Mouse (Mus musculus): ENCODE data around the gene Tcf12. TPM values are rescaled to one million over a fixed set of nuclear protein-coding genes. Genes with fewer than 3 reads are reported as not detected.

The Tcf12 gene
- polyA plus RNA-seq, 1 experiment from 2014 or later: 227 TPM

DNA sequence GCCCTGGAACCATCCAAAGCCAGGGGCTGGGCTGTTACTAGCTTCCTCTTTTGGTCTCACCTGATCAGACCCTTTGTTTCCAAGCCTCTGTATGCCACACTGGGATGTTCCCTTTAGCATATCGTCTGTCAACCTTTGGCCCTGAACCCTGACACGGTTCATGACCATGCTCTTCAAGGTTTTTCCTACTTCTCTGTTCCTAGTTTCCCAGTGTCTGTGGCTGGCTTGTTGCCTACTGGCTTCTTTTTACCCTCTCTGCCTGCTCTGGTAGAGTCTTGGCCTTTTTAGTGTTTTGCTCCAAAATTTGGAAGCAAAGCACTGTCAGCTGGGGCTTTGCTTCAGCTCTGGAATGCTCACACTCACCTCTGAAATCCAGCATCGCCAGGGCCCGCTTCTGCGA, 281.3 kb downstream of the Tcf12 start:
- DNase-seq (ENCODE audit: low spot score): no peak
- no peaks in the 10 kb centered on the region for H3K27me3 ChIP-seq (ENCODE audit: control insufficient read depth, insufficient read depth, low read length)
- no peak overlapping the region for H3K4me3 ChIP-seq (ENCODE audit: low read depth, low read length)
- no peak overlapping the region for H3K9ac ChIP-seq (ENCODE audit: low read depth, low read length)
- no peak overlapping the region for H3K27ac ChIP-seq (ENCODE audit: low read depth, low read length)
- 79% methylated on average over 5 of the region's 5 CpGs for WGBS
- H3K4me1 ChIP-seq (replicated peaks; ENCODE audit: control insufficient read depth, insufficient read depth, low read length): peaks cover 2% of the 10 kb centered on the region; the same call in 1 of the 2 replicates
- ATAC-seq (ENCODE audit: low FRiP score): no peak
- no peaks in the 10 kb centered on the region for H3K36me3 ChIP-seq (ENCODE audit: control insufficient read depth, insufficient read depth, low read length)
- H3K9me3 ChIP-seq (ENCODE audit: control insufficient read depth, low read length): no peaks in the 10 kb centered on the region
- H3K4me2 ChIP-seq (replicated peaks; ENCODE audit: low read depth, low read length): no peak overlapping the region

DNA sequence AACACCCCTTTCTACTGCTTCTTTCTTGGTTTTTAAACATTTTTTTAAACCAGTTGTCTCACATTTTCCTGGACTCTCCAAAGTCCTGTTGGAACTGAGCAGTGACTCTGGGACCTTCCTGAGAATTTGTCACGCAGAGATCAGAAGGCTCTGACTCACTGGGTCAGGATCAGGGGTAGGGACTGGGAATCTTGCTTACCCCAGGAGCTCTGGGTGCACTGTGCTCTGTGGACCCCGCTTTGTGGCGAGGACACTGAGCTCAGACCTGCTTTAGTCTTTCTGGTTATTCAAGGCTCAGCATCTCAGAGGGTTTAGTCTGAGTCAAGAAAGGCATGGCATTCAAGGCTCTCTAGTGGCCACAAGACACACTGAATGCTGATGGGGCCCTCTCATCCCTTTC, 281.9 kb downstream of the Tcf12 start:
- Histone ChIP-seq H3K36me3 (ENCODE audit: control insufficient read depth, insufficient read depth, low read length) (no peaks in the 10 kb centered on the region), H3K4me1 (replicated peaks; ENCODE audit: control insufficient read depth, insufficient read depth, low read length) (no peaks in the 10 kb centered on the region), H3K27ac (ENCODE audit: low read depth, low read length) (no peak overlapping the region), H3K4me3 (ENCODE audit: low read depth, low read length) (no peak overlapping the region), H3K9ac (ENCODE audit: low read depth, low read length) (no peak overlapping the region), H3K4me2 (replicated peaks; ENCODE audit: low read depth, low read length) (no peak overlapping the region), H3K27me3 (ENCODE audit: control insufficient read depth, insufficient read depth, low read length) (no peaks in the 10 kb centered on the region), H3K9me3 (ENCODE audit: control insufficient read depth, low read length) (no peaks in the 10 kb centered on the region)
- DNase-seq (ENCODE audit: low spot score) (no peak), ATAC-seq (ENCODE audit: low FRiP score) (no peak)
- WGBS: 86% methylated on average over 3 of the region's 3 CpGs

DNA sequence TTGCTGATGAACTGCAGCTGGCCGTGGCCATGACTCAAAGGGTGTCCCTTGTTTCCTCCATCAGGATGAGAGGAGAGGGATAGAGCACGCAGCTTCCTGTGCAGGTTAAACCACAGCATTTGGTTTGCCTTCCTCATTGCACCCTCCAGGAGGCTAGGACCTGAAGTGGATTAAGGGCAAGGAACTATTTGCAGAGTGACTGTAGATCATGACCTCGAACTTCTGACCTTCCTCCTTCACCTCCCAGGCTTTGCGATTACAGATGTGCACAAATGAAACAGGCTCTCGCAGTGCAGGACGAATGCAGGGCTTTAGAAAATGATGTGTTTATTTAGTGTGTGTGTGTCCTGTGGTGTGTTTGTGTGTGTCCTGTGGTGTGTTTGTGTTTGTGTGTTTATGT, 282.5 kb downstream of the Tcf12 start:
- ATAC-seq (ENCODE audit: low FRiP score): no peak
- Histone ChIP-seq H3K4me2 (replicated peaks; ENCODE audit: low read depth, low read length) (no peak overlapping the region), H3K36me3 (ENCODE audit: control insufficient read depth, insufficient read depth, low read length) (no peaks in the 10 kb centered on the region), H3K9me3 (ENCODE audit: control insufficient read depth, low read length) (no peaks in the 10 kb centered on the region), H3K27me3 (ENCODE audit: control insufficient read depth, insufficient read depth, low read length) (no peaks in the 10 kb centered on the region), H3K4me3 (ENCODE audit: low read depth, low read length) (no peak overlapping the region), H3K9ac (ENCODE audit: low read depth, low read length) (no peak overlapping the region), H3K4me1 (replicated peaks; ENCODE audit: control insufficient read depth, insufficient read depth, low read length) (no peaks in the 10 kb centered on the region), H3K27ac (ENCODE audit: low read depth, low read length) (no peak overlapping the region)
- no peak for DNase-seq (ENCODE audit: low spot score)
- WGBS: 60% methylated on average over 6 of the region's 6 CpGs

DNA sequence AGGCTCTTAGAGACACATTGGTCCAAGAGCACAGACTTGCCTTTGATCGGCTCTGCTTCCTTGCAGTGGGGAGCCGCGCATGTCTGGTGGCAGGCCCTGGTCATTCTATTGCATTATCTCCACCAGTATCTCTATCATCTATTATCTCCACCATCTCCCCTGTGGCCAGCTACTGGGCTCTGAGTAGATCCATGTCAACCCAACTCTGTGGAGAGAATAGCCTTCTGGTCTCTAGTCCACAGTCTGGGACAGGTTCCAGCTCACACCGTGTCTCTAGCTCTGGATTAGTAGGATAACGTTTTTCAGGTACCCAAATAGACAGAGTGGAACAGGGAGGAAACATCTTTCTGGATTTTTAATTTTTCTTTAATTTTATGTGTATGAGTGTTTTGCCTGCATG, 284.3 kb downstream of the Tcf12 start:
- DNase-seq (ENCODE audit: low spot score): no peak
- no peak overlapping the region for H3K9ac ChIP-seq (ENCODE audit: low read depth, low read length)
- no peaks in the 10 kb centered on the region for H3K4me1 ChIP-seq (replicated peaks; ENCODE audit: control insufficient read depth, insufficient read depth, low read length)
- ATAC-seq (ENCODE audit: low FRiP score): no peak
- no peaks in the 10 kb centered on the region for H3K9me3 ChIP-seq (ENCODE audit: control insufficient read depth, low read length)
- no peak overlapping the region for H3K4me2 ChIP-seq (replicated peaks; ENCODE audit: low read depth, low read length)
- no peaks in the 10 kb centered on the region for H3K36me3 ChIP-seq (ENCODE audit: control insufficient read depth, insufficient read depth, low read length)
- H3K27ac ChIP-seq (ENCODE audit: low read depth, low read length): no peak overlapping the region
- H3K4me3 ChIP-seq (ENCODE audit: low read depth, low read length): no peak overlapping the region
- WGBS: 97% methylated on average over 5 of the region's 5 CpGs
- H3K27me3 ChIP-seq (ENCODE audit: control insufficient read depth, insufficient read depth, low read length): no peaks in the 10 kb centered on the region

DNA sequence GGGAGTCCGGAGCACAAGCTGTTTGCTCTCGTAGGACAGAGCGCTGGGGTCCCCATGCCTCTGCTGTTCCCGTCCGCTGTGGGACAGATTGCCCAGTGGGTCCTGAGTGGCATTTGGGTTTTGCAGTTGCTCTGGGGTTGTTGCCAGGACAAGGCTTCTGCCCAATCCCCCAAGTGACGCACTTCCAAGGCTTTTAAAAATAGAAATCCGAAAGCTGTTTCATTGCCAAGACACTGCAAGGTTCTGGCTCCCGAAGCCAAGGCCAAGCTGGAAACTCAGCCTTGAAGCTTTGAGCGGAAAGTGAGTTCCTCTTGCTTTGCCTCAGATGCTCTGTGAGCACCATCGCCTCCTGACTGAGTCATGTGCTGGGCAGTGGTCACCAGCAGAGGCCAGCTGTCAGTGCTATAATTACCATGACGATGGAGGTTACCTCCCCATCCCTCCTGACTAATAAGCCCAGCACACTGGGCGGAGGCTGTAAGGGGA, 285.6 kb downstream of the Tcf12 start:
- Histone ChIP-seq H3K9ac (ENCODE audit: low read depth, low read length) (no peak overlapping the region), H3K9me3 (ENCODE audit: control insufficient read depth, low read length) (no peaks in the 10 kb centered on the region), H3K36me3 (ENCODE audit: control insufficient read depth, insufficient read depth, low read length) (no peaks in the 10 kb centered on the region), H3K4me2 (replicated peaks; ENCODE audit: low read depth, low read length) (no peak overlapping the region), H3K27me3 (ENCODE audit: control insufficient read depth, insufficient read depth, low read length) (no peaks in the 10 kb centered on the region), H3K4me3 (ENCODE audit: low read depth, low read length) (no peak overlapping the region), H3K4me1 (replicated peaks; ENCODE audit: control insufficient read depth, insufficient read depth, low read length) (no peaks in the 10 kb centered on the region), H3K27ac (ENCODE audit: low read depth, low read length) (no peak overlapping the region)
- no peak for DNase-seq (ENCODE audit: low spot score)
- WGBS: 80% methylated on average over 12 of the region's 12 CpGs
- no peak for ATAC-seq (ENCODE audit: low FRiP score)

DNA sequence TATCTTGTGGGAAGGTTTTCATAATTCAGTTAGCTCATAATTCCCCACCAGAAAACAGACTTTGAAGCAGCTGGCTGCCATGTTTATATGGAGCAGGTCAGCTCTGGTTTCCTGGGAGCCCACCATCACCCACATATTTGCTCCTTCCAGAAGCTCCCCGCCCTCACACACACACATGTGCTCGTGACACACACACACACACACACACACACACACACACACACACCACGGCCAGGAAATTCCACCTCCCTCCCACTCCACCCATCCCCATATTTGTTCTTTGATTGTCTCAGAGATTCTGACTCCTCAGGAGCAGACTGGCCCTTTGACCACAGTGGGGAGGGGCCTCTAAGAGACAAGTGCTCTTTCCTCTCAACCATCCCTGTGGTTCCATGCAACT, 289.7 kb downstream of the Tcf12 start:
- no peak overlapping the region for H3K9ac ChIP-seq (ENCODE audit: low read depth, low read length)
- H3K27me3 ChIP-seq (ENCODE audit: control insufficient read depth, insufficient read depth, low read length): no peaks in the 10 kb centered on the region
- 95% methylated on average over 3 of the region's 3 CpGs for WGBS
- no peaks in the 10 kb centered on the region for H3K9me3 ChIP-seq (ENCODE audit: control insufficient read depth, low read length)
- no peak overlapping the region for H3K4me3 ChIP-seq (ENCODE audit: low read depth, low read length)
- H3K4me1 ChIP-seq (replicated peaks; ENCODE audit: control insufficient read depth, insufficient read depth, low read length): no peaks in the 10 kb centered on the region
- no peaks in the 10 kb centered on the region for H3K36me3 ChIP-seq (ENCODE audit: control insufficient read depth, insufficient read depth, low read length)
- H3K27ac ChIP-seq (ENCODE audit: low read depth, low read length): no peak overlapping the region
- H3K4me2 ChIP-seq (replicated peaks; ENCODE audit: low read depth, low read length): no peak overlapping the region
- no peak for ATAC-seq (ENCODE audit: low FRiP score)
- DNase-seq (ENCODE audit: low spot score): no peak

DNA sequence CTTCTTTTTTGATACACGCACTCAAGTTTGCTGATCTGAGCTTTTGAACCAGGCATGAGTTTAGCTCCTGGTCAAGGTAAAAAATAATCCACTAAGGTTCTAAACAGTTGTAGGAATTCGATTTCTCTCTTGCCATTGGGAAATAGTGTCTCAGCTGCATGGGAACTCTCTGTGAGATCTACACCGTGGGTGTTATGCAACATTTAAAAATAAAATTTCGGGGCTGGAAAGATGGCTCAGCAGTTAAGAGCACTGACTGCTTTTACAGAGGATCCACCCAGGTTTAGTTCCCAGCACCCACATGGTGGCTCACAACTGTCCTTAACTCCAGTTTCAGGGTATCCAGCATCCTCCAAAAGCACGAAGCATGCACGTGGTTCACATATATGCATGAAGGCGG, 293.2 kb downstream of the Tcf12 start:
- Histone ChIP-seq H3K27me3 (ENCODE audit: control insufficient read depth, insufficient read depth, low read length) (no peaks in the 10 kb centered on the region), H3K4me3 (ENCODE audit: low read depth, low read length) (no peak overlapping the region), H3K36me3 (ENCODE audit: control insufficient read depth, insufficient read depth, low read length) (no peaks in the 10 kb centered on the region), H3K4me2 (replicated peaks; ENCODE audit: low read depth, low read length) (no peak overlapping the region), H3K4me1 (replicated peaks; ENCODE audit: control insufficient read depth, insufficient read depth, low read length) (no peaks in the 10 kb centered on the region), H3K9me3 (ENCODE audit: control insufficient read depth, low read length) (no peaks in the 10 kb centered on the region), H3K27ac (ENCODE audit: low read depth, low read length) (no peak overlapping the region), H3K9ac (ENCODE audit: low read depth, low read length) (no peak overlapping the region)
- DNase-seq (ENCODE audit: low spot score): no peak
- 93% methylated on average over 7 of the region's 7 CpGs for WGBS
- ATAC-seq (ENCODE audit: low FRiP score): no peak

DNA sequence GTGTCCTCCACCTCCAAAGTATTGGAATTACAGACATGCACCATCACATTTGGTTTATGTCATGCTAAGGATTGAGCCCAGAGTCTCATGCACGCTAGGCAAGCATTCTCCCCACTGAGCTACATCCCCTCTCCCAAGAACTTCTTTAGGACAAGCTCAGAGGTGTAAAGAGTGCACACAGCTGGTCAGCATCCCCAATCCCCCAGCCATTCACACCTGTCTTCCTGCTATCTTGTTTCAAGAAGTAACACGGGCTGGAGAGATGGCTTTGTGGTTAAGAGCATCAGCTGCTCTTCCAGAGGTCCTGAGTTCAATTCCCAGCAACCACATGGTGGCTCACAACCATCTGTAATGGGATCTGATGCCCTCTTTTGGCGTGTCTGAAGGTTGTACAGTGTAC, 295.6 kb downstream of the Tcf12 start:
- WGBS: 73% methylated on average over 3 of the region's 3 CpGs
- ATAC-seq (ENCODE audit: low FRiP score): no peak
- Histone ChIP-seq H3K9me3 (ENCODE audit: control insufficient read depth, low read length) (no peaks in the 10 kb centered on the region), H3K4me1 (replicated peaks; ENCODE audit: control insufficient read depth, insufficient read depth, low read length) (no peaks in the 10 kb centered on the region), H3K27ac (ENCODE audit: low read depth, low read length) (no peak overlapping the region), H3K4me3 (ENCODE audit: low read depth, low read length) (no peak overlapping the region), H3K36me3 (ENCODE audit: control insufficient read depth, insufficient read depth, low read length) (no peaks in the 10 kb centered on the region), H3K9ac (ENCODE audit: low read depth, low read length) (no peak overlapping the region), H3K4me2 (replicated peaks; ENCODE audit: low read depth, low read length) (no peak overlapping the region), H3K27me3 (ENCODE audit: control insufficient read depth, insufficient read depth, low read length) (no peaks in the 10 kb centered on the region)
- no peak for DNase-seq (ENCODE audit: low spot score)

DNA sequence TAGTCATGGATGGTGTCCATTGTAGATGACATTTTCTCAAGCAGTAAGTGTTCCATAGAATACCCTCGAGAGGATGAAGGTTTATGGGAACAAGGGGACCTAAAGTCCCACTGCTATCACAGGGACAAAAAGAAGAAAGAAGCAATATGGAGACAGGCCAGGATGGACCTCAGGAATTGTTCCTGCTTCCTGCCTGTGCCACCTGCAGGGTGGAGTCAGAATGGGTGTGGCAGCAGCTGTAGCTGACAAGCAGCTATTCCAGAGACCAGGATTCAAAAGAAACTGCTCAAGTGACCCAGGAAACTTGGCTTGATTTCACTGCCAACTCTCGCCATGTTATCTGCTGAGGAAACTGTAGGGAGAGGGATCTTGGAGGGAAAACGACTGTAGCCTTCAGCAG, 298.1 kb downstream of the Tcf12 start:
- WGBS: 81% methylated on average over 3 of the region's 3 CpGs
- no peak overlapping the region for H3K4me3 ChIP-seq (ENCODE audit: low read depth, low read length)
- no peak for ATAC-seq (ENCODE audit: low FRiP score)
- H3K4me2 ChIP-seq (replicated peaks; ENCODE audit: low read depth, low read length): no peak overlapping the region
- no peak overlapping the region for H3K27ac ChIP-seq (ENCODE audit: low read depth, low read length)
- H3K9ac ChIP-seq (ENCODE audit: low read depth, low read length): no peak overlapping the region
- H3K36me3 ChIP-seq (ENCODE audit: control insufficient read depth, insufficient read depth, low read length): no peaks in the 10 kb centered on the region
- DNase-seq (ENCODE audit: low spot score): no peak
- no peaks in the 10 kb centered on the region for H3K27me3 ChIP-seq (ENCODE audit: control insufficient read depth, insufficient read depth, low read length)
- H3K4me1 ChIP-seq (replicated peaks; ENCODE audit: control insufficient read depth, insufficient read depth, low read length): no peaks in the 10 kb centered on the region
- H3K9me3 ChIP-seq (ENCODE audit: control insufficient read depth, low read length): no peaks in the 10 kb centered on the region
